In the genomic region with DNA sequence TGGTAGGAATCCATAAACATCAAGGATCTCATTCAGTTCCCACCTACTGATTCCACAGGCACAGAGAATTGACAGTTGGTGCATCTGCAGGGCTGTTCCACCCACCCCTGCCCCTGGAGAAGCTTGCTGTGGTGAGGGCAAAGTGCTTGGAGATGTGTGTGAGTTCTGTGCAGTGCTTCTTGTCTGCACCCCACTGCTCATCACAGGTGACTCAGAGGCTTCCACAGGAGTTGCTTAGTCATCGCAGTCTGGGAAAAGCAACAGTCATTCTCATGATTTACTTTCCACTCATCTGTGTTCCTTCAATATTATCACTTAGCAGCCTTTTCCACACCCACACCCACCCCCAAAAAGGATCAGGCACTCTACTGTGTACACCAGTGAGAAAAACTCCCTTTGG, we compare ENCODE assay signal across 15 mouse cellular contexts.
A peak's percentile ranks its signal among the peaks of the same experiment; 100 is the strongest.
DNase-seq lines count a peak whose midpoint lies in the region; TF ChIP-seq lines count a peak whose summit lies in the region.
"Had no signal": no experiment of that assay in that cellular context is flagged by ENCODE, and none has a peak within 500 bp of the region (broad histone marks: within the 10 kb centered on the region; RNA-seq: fewer than 3 reads in every experiment).

No protein-coding gene starts in this region.

- H3K27me3 ChIP-seq in CH12.LX (replicated peaks), result no peaks in the 10 kb centered on the region
- H3K27me3 ChIP-seq in midbrain, embryonic 10.5 days (ENCODE audit: low read depth, poor library complexity, severe bottlenecking), result no peaks in the 10 kb centered on the region
- H3K27me3 ChIP-seq: embryonic facial prominence, embryonic 15.5 days; forebrain, embryonic 13.5 days; hindbrain, embryonic 13.5 days had no signal

- DNase-seq in layer of hippocampus, adult 11-12 months (ENCODE audit: low spot score), result peak; percentile 14
- DNase-seq in layer of hippocampus, postnatal 14 days (ENCODE audit: low spot score in 2 of 2), result no peak
- DNase-seq in 3134 (ENCODE audit: extremely low read depth, insufficient read length, low spot score) (peak; percentile 35), CH12.LX (ENCODE audit: extremely low read depth) (no peak)
- DNase-seq in left cerebral cortex, postnatal 14 days (ENCODE audit: low spot score in 2 of 2), result peak; percentile 20 to 24
- no peak for DNase-seq in testis, postnatal 14 days (ENCODE audit: low spot score)
- no peak for DNase-seq in midbrain, embryonic 10.5 days (ENCODE audit: low spot score)
- DNase-seq: cerebellum, adult 9-11 months; heart, postnatal 10 days; kidney, postnatal 36 days; lung, postnatal 14 days; thymus, adult 18-20 months had no signal

- TF ChIP-seq CTCF in CH12.LX (conservative IDR thresholded peaks at IDR 0.05 in 1 of 2, IDR thresholded peaks at IDR 0.05 in 1 of 2; ENCODE audit: low read depth in 2 of 2, low read length in 2 of 2), result no peak

- H3K79me2 ChIP-seq in CH12.LX (replicated peaks; ENCODE audit: control insufficient read depth, extremely low read depth, insufficient read depth, poor library complexity, severe bottlenecking), result no peaks in the 10 kb centered on the region

- no peak for TF ChIP-seq RAD21 in CH12.LX (IDR thresholded peaks at IDR 0.05; ENCODE audit: low read depth, low read length)

- H3K4me3 ChIP-seq in CH12.LX (replicated peaks in 1 of 3; ENCODE audit: low read depth in 2 of 3, low read length in 2 of 3, poor library complexity in 1 of 3), result no peak overlapping the region
- H3K4me3 ChIP-seq in midbrain, embryonic 10.5 days, result no peak overlapping the region
- H3K4me3 ChIP-seq: embryonic facial prominence, embryonic 15.5 days; forebrain, embryonic 13.5 days; hindbrain, embryonic 13.5 days had no signal

- TF ChIP-seq POLR2A in CH12.LX (IDR thresholded peaks at IDR 0.05; ENCODE audit: low read depth, low read length), result no peak

- peaks cover 0 to 14% of the 10 kb centered on the region in 2 experiments; a peak in 1 of 4 replicates for H3K4me1 ChIP-seq in CH12.LX (ENCODE audit: control insufficient read depth in 1 of 2, insufficient read depth in 2 of 2)
- H3K4me1 ChIP-seq in midbrain, embryonic 10.5 days, result no peaks in the 10 kb centered on the region
- H3K4me1 ChIP-seq: embryonic facial prominence, embryonic 15.5 days; forebrain, embryonic 13.5 days; hindbrain, embryonic 13.5 days had no signal

- in situ Hi-C loops in CH12.LX (cut with MboI; ENCODE audit: low pct_ligation_motif_present, low pct_unique_long_range_greater_than_20kb, low sequenced_read_pairs), result no loop called here

- no peak overlapping the region for H3K27ac ChIP-seq in CH12.LX (ENCODE audit: insufficient read depth, low read depth)
- no peak overlapping the region for H3K27ac ChIP-seq in midbrain, embryonic 10.5 days (replicated peaks)
- H3K27ac ChIP-seq: embryonic facial prominence, embryonic 15.5 days; forebrain, embryonic 13.5 days; hindbrain, embryonic 13.5 days had no signal

- intact Hi-C loops in left cerebral cortex, postnatal 14 days (cut with DNase I), result no loop called here

- dilution Hi-C loops in CH12.LX (cut with MboI; ENCODE audit: extremely low pct_ligation_motif_present, extremely low pct_unique_long_range_greater_than_20kb, low sequenced_read_pairs), result no loop called here

- H3K4me2 ChIP-seq in CH12.LX (ENCODE audit: insufficient read depth, low read depth, poor library complexity, severe bottlenecking), result no peak overlapping the region
- H3K4me2 ChIP-seq: embryonic facial prominence, embryonic 15.5 days; forebrain, embryonic 13.5 days; hindbrain, embryonic 13.5 days had no signal

- no peaks in the 10 kb centered on the region for H3K9me3 ChIP-seq in CH12.LX (replicated peaks; ENCODE audit: low read length)
- no peaks in the 10 kb centered on the region for H3K9me3 ChIP-seq in midbrain, embryonic 10.5 days (replicated peaks)
- H3K9me3 ChIP-seq: embryonic facial prominence, embryonic 15.5 days; forebrain, embryonic 13.5 days; hindbrain, embryonic 13.5 days had no signal

- H3K36me3 ChIP-seq in CH12.LX (replicated peaks in 1 of 2; ENCODE audit: control insufficient read depth in 1 of 2, insufficient read depth in 1 of 2, low read length in 1 of 2), result peaks cover 2 to 19% of the 10 kb centered on the region in 2 experiments
- H3K36me3 ChIP-seq in midbrain, embryonic 10.5 days, result no peaks in the 10 kb centered on the region
- H3K36me3 ChIP-seq: embryonic facial prominence, embryonic 15.5 days; hindbrain, embryonic 13.5 days had no signal

- no peak for TF ChIP-seq EP300 in CH12.LX (IDR thresholded peaks at IDR 0.05; ENCODE audit: low read length)

- no peak overlapping the region for H3K9ac ChIP-seq in CH12.LX (ENCODE audit: insufficient read depth, low read depth)
- H3K9ac ChIP-seq: embryonic facial prominence, embryonic 15.5 days; forebrain, embryonic 13.5 days; hindbrain, embryonic 13.5 days had no signal

- WGBS in midbrain, embryonic 10.5 days, result 100% methylated on average over 1 of the region's 1 CpGs

TF ChIP-seq in CH12.LX, 34 proteins besides CTCF, POLR2A, EP300 and RAD21:
- TF ChIP-seq ZMIZ1 (IDR thresholded peaks at IDR 0.05; ENCODE audit: low read depth, low read length) (0 out of 2 replicates have a peak, but pooled peaks have one; percentile 2), ZNF384 (IDR thresholded peaks at IDR 0.05; ENCODE audit: low read depth, low read length) (no peak), MAZ (IDR thresholded peaks at IDR 0.05; ENCODE audit: low read depth, low read length) (no peak), MYC (IDR thresholded peaks at IDR 0.05; ENCODE audit: low read depth, low read length) (no peak)

Comparison
In these comparisons a context has a peak if more than half of its experiments do, and no peak if none do; other contexts are left out.
1. DNase-seq: peak in layer of hippocampus, adult 11-12 months (single experiment), 3134 (single experiment) and left cerebral cortex, postnatal 14 days (2 of 2); none in layer of hippocampus, postnatal 14 days (0 of 2), CH12.LX (single experiment), testis, postnatal 14 days (single experiment) and midbrain, embryonic 10.5 days (single experiment).